Mouse (Mus musculus): ENCODE results near the gene Yjefn3.

The Yjefn3 gene

GRCm38 (mm10) chr8:69907106-69907505 is 4.6 kb upstream of the Yjefn3 start:
- no peak for DNase-seq (ENCODE audit: low read depth, low spot score)

- no peak for DNase-seq (ENCODE audit: low read depth, low spot score)
Observed at GRCm38 (mm10) chr8:69906260-69906659, 3.7 kb upstream of the Yjefn3 start.

GRCm38 (mm10) chr8:69904096-69904495 is 1.6 kb upstream of the Yjefn3 start:
- DNase-seq (ENCODE audit: low read depth, low spot score), result no peak

- peak; percentile 97 for DNase-seq (ENCODE audit: low read depth, low spot score)
Observed at GRCm38 (mm10) chr8:69903063-69903542, 591 bp upstream of the Yjefn3 start.

- peak; percentile 92 for DNase-seq (ENCODE audit: low read depth, low spot score)
Observed at GRCm38 (mm10) chr8:69901484-69902162, 889 bp downstream of the Yjefn3 start.

- DNase-seq (ENCODE audit: low read depth, low spot score), result no peak
Observed at GRCm38 (mm10) chr8:69900895-69901451, 1.5 kb downstream of the Yjefn3 start.

- DNase-seq (ENCODE audit: low read depth, low spot score), result no peak
Observed at GRCm38 (mm10) chr8:69899876-69900275, 2.6 kb downstream of the Yjefn3 start.

- no peak for DNase-seq (ENCODE audit: low read depth, low spot score)
Observed at GRCm38 (mm10) chr8:69897857-69898256, 4.7 kb downstream of the Yjefn3 start.

- no peak for DNase-seq (ENCODE audit: low read depth, low spot score)
Observed at GRCm38 (mm10) chr8:69895772-69896451, 6.6 kb downstream of the Yjefn3 start.

GRCm38 (mm10) chr8:69894836-69895332 is 7.6 kb downstream of the Yjefn3 start:
- no peak for DNase-seq (ENCODE audit: low read depth, low spot score)

- no peak for DNase-seq (ENCODE audit: low read depth, low spot score)
Observed at GRCm38 (mm10) chr8:69893863-69894262, 8.6 kb downstream of the Yjefn3 start.

- no peak for DNase-seq (ENCODE audit: low read depth, low spot score)
Observed at GRCm38 (mm10) chr8:69890813-69891241, 11.7 kb downstream of the Yjefn3 start.

- no peak for DNase-seq (ENCODE audit: low read depth, low spot score)
Observed at GRCm38 (mm10) chr8:69888902-69889301, 13.6 kb downstream of the Yjefn3 start.

GRCm38 (mm10) chr8:69888244-69888866 is 14.2 kb downstream of the Yjefn3 start:
- DNase-seq (ENCODE audit: low read depth, low spot score), result no peak

- no peak for DNase-seq (ENCODE audit: low read depth, low spot score)
Observed at GRCm38 (mm10) chr8:69887289-69888243, 14.9 kb downstream of the Yjefn3 start, which contains the start of gene Cilp2. Cilp2 (minus strand) TSS chr8:69887687.

- no peak for DNase-seq (ENCODE audit: low read depth, low spot score)
Observed at GRCm38 (mm10) chr8:69884141-69884540, 18.4 kb downstream of the Yjefn3 start.

GRCm38 (mm10) chr8:69882833-69883600 is 19.5 kb downstream of the Yjefn3 start:
- no peak for DNase-seq (ENCODE audit: low read depth, low spot score)

GRCm38 (mm10) chr8:69882021-69882756 is 20.3 kb downstream of the Yjefn3 start:
- no peak for DNase-seq (ENCODE audit: low read depth, low spot score)

GRCm38 (mm10) chr8:69881261-69881865 is 21.1 kb downstream of the Yjefn3 start:
- no peak for DNase-seq (ENCODE audit: low read depth, low spot score)

Data from retina, adult 2 months (tissue).